Mouse (Mus musculus) skeletal muscle tissue, adult 2 months (tissue): ENCODE results near the gene Rcan1.

Experiments used
- DNase-seq: peaks from one replicate; pipeline ENCODE4 v3.0.0-alpha.2; 2012; ENCODE audit warnings: low read depth, low spot score

The Rcan1 gene

DNA sequence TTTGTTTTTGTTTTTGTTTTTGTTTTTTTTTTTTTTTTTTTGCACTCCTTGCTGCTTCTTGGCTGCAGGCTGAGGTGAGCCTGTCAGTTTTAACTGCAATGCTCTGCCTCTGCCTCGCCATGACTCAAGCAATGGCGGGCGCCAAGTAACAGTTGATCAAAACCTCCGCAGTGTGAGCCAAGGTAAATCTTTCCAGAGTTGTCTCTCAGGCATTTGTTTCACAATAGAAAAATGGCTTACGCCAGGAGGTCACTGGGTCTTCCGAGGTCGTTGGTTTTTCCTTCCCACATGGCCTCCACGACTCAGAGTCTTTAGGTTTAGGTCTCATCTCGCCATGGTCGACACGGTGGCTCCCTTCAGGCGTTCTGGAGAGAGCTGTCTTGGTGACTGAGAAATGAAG is 117.4 kb downstream of the Rcan1 start:
- DNase-seq = no peak

- no peak for DNase-seq
These were observed 121.7 kb downstream of the Rcan1 start for GRCm38 (mm10) chr16:92348941-92349340.

DNA sequence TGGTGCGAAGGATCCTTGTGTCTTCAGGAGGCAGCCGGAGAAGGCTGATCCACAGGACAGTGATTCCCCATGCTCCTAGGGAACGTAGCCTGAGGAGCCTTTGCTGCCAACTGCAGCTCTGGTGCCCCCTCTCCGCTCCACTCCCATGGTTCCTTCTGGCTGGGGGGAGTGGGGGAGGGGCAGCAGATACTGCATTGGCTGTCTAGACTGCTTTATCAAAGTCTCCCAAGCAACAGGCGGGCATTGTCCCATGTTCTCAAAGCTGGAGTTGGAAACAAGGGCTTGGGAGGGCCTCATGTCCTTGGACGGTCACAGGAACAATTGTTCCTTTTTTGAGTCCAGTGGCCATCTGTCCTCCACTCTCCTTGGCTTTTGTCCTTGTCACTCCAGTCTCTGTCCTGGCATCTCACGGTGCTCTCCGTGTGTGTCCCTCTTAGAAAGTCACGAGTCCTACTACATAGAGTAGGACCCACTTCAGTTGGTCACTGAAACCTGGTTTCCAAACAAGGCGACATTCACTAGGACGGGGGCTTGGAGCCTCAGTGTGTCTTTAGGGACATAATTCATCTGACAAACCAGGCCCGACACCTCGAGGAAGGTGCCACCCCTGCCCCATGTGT is 124.3 kb downstream of the Rcan1 start:
- no peak for DNase-seq

DNA sequence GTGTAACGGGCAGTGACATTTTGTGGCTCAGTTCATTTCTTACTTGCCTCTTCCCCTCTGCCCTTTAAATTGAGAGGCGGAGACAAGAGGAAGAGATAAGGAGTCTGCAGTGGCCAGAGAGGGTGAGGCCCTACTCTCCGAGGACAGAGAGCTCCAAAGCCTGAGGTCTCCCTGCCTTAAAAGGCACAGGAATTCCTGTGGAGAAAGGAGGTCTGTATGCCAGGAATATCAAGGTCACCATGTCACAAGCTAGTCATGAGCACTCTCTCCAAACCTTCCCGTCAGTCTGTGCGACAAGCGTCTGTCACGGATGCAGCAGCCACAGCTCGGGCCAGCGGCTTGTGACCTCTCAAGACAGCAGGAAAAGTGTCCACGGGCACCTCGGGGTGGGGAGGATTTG is 125.5 kb downstream of the Rcan1 start:
- DNase-seq = no peak
